ENCODE assay signal across 8 mouse cellular contexts in genomic region chr8:91381543-91382106, GRCm38 (mm10).
A peak's percentile ranks its signal among the peaks of the same experiment; 100 is the strongest.
DNase-seq lines count a peak whose midpoint lies in the region; ATAC-seq and TF ChIP-seq lines count a peak whose summit lies in the region.

No protein-coding gene starts in this region.

- no peaks in the 10 kb centered on the region for H3K27me3 ChIP-seq in heart, embryonic 15.5 days
- H3K27me3 ChIP-seq in lung, embryonic 14.5 days (ENCODE audit: insufficient read depth, low read length), result no peaks in the 10 kb centered on the region

- DNase-seq in heart, adult 11 months, result peak; percentile 93
- DNase-seq in heart, postnatal 25 days (ENCODE audit: low spot score), result no peak
- peak; percentile 49 for DNase-seq in adrenal gland, adult 8-10 months
- peak; percentile 84 for DNase-seq in lung, embryonic 14.5 days
- no peak for DNase-seq in frontal cortex, postnatal 36 days (ENCODE audit: low spot score in 2 of 2)
- no peak for DNase-seq in layer of hippocampus, adult 9-10 months (ENCODE audit: low spot score)

- TF ChIP-seq CTCF in lung, embryonic 14.5 days (IDR thresholded peaks at IDR 0.05; ENCODE audit: low read depth), result no peak

- intact Hi-C loops in heart, postnatal 25 days (cut with DNase I), result loop anchor here (2.0 kb wide), 1 partner anchor 415 kb away; no protein-coding TSS in a partner anchor

- no peak overlapping the region for H3K4me3 ChIP-seq in heart, embryonic 15.5 days
- no peak overlapping the region for H3K4me3 ChIP-seq in lung, embryonic 14.5 days (ENCODE audit: low read depth, low read length)

- no peaks in the 10 kb centered on the region for H3K9me3 ChIP-seq in heart, embryonic 15.5 days (replicated peaks)
- no peaks in the 10 kb centered on the region for H3K9me3 ChIP-seq in lung, embryonic 14.5 days (ENCODE audit: low read depth, low read length)

- no peaks in the 10 kb centered on the region for H3K36me3 ChIP-seq in heart, embryonic 15.5 days
- H3K36me3 ChIP-seq in lung, embryonic 14.5 days (ENCODE audit: insufficient read depth), result no peaks in the 10 kb centered on the region

- H3K4me1 ChIP-seq in heart, embryonic 15.5 days (replicated peaks), result peaks cover 41% of the 10 kb centered on the region
- H3K4me1 ChIP-seq in lung, embryonic 14.5 days (ENCODE audit: insufficient read depth), result peaks cover 32% of the 10 kb centered on the region

- H3K27ac ChIP-seq in heart, embryonic 15.5 days, result no peak overlapping the region
- peak overlapping the region; percentile 81 for H3K27ac ChIP-seq in lung, embryonic 14.5 days (ENCODE audit: low read depth)

- H3K9ac ChIP-seq in heart, embryonic 15.5 days, result no peak overlapping the region
- H3K9ac ChIP-seq in lung, embryonic 14.5 days, result no peak overlapping the region

- peak overlapping the region; percentile 0; the same call in 1 of the 2 replicates for H3K4me2 ChIP-seq in heart, embryonic 15.5 days
- H3K4me2 ChIP-seq in lung, embryonic 14.5 days, result peak overlapping the region; percentile 31

- no peak for ATAC-seq in heart, embryonic 15.5 days (replicated peaks; ENCODE audit: insufficient number of reproducible peaks, insufficient read depth, low FRiP score, low read depth)
- peak; percentile 67 for ATAC-seq in lung, embryonic 14.5 days (ENCODE audit: insufficient read depth)
- ATAC-seq in erythroblast, adult 5-6 weeks (replicated peaks; ENCODE audit: low FRiP score, poor library complexity, severe bottlenecking), result no peak

- 25% methylated on average over 7 of the region's 7 CpGs for WGBS in heart, embryonic 15.5 days
- 9% methylated on average over 7 of the region's 7 CpGs for WGBS in lung, embryonic 14.5 days

Comparison
In these comparisons a context has a peak if more than half of its experiments do, and no peak if none do; other contexts are left out.
1. DNase-seq: peak in heart, adult 11 months (single experiment), adrenal gland, adult 8-10 months (single experiment) and lung, embryonic 14.5 days (single experiment); none in heart, postnatal 25 days (single experiment), frontal cortex, postnatal 36 days (0 of 2) and layer of hippocampus, adult 9-10 months (single experiment).